15 mouse cellular contexts compared by ENCODE assay signal in the genomic region with DNA sequence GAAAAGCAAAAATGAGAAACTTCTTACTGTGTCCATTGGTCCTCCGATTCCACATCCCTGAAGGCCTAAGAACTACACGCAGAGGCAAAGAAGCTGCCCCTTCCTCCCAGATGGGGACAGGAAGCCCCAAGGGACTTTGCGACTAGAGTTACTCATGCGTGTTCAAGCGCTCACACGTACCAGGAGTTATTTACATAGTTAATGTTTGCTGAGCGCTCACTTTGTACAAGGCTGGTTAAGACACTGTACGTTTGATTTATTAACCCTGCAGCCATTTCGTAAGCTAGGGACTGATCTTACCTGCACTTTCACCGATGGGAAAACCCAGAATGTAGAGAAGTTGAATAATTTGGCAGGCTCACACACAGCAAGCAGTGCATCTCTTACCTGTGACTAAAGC.
DNase-seq lines count a peak whose midpoint lies in the region; ATAC-seq and TF ChIP-seq lines count a peak whose summit lies in the region.
"Had no signal": no experiment of that assay in that cellular context is flagged by ENCODE, and none has a peak within 500 bp of the region (broad histone marks: within the 10 kb centered on the region; RNA-seq: fewer than 3 reads in every experiment).

No protein-coding gene starts in this region.

- no peaks in the 10 kb centered on the region for H3K36me3 ChIP-seq in lung, embryonic 16.5 days (ENCODE audit: control insufficient read depth, insufficient read depth, low read length)
- H3K36me3 ChIP-seq in kidney, postnatal 0 days (ENCODE audit: insufficient read depth, low read length), result no peaks in the 10 kb centered on the region
- H3K36me3 ChIP-seq in liver, postnatal 0 days (replicated peaks; ENCODE audit: insufficient read depth, low read length), result no peaks in the 10 kb centered on the region
- no peaks in the 10 kb centered on the region for H3K36me3 ChIP-seq in heart, embryonic 12.5 days

- H3K4me1 ChIP-seq in lung, embryonic 16.5 days (replicated peaks; ENCODE audit: control insufficient read depth, insufficient read depth, low read length), result peaks cover 9% of the 10 kb centered on the region
- H3K4me1 ChIP-seq in lung, adult 2 months (ENCODE audit: control insufficient read depth, insufficient read depth, low read length), result no peaks in the 10 kb centered on the region
- H3K4me1 ChIP-seq in kidney, postnatal 0 days (replicated peaks; ENCODE audit: insufficient read depth, low read length), result peaks cover 7% of the 10 kb centered on the region
- peaks cover 6% of the 10 kb centered on the region for H3K4me1 ChIP-seq in liver, postnatal 0 days (ENCODE audit: insufficient read depth)
- no peaks in the 10 kb centered on the region for H3K4me1 ChIP-seq in heart, embryonic 12.5 days (replicated peaks)

- TF ChIP-seq POLR2A in lung, adult 2 months (IDR thresholded peaks at IDR 0.05; ENCODE audit: borderline replicate concordance, extremely low read depth, low read depth, low read length), result no peak

- H3K4me3 ChIP-seq in lung, embryonic 16.5 days (ENCODE audit: low read length), result no peak overlapping the region
- H3K4me3 ChIP-seq in lung, adult 2 months (replicated peaks; ENCODE audit: extremely low read depth, low read depth, low read length), result no peak overlapping the region
- H3K4me3 ChIP-seq in kidney, postnatal 0 days (replicated peaks; ENCODE audit: low read depth, low read length), result no peak overlapping the region
- H3K4me3 ChIP-seq in liver, postnatal 0 days (ENCODE audit: low read depth, low read length), result no peak overlapping the region
- H3K4me3 ChIP-seq in heart, embryonic 12.5 days, result no peak overlapping the region
- H3K4me3 ChIP-seq: layer of hippocampus, adult 2 months had no signal

- H3K27ac ChIP-seq in lung, embryonic 16.5 days (ENCODE audit: low read length), result peak overlapping the region; percentile 76
- no peak overlapping the region for H3K27ac ChIP-seq in kidney, postnatal 0 days
- peak overlapping the region; percentile 24; the same call in 1 of the 2 replicates for H3K27ac ChIP-seq in liver, postnatal 0 days (ENCODE audit: low read depth)
- no peak overlapping the region for H3K27ac ChIP-seq in heart, embryonic 12.5 days (ENCODE audit: poor library complexity, severe bottlenecking)
- H3K27ac ChIP-seq: hindbrain, embryonic 14.5 days; layer of hippocampus, adult 2 months had no signal

- ATAC-seq in lung, embryonic 16.5 days (ENCODE audit: low read depth), result peak; percentile 75
- peak; percentile 85 for ATAC-seq in kidney, postnatal 0 days (replicated peaks; ENCODE audit: low FRiP score, low read depth)
- ATAC-seq in liver, postnatal 0 days, result peak; percentile 85
- no peak for ATAC-seq in heart, embryonic 12.5 days (ENCODE audit: insufficient number of reproducible peaks, low FRiP score)
- ATAC-seq: activated CD4-positive, CD25-positive, alpha-beta regulatory T cell, adult 4 months had no signal

- intact Hi-C loops in heart, postnatal 14 days (cut with DNase I), result no loop called here

- no peak for DNase-seq in lung, adult 2 months
- DNase-seq in kidney, adult 18-20 months, result peak; percentile 10
- DNase-seq in kidney, postnatal 0 days (ENCODE audit: low spot score), result peak; percentile 64
- no peak for DNase-seq in liver, postnatal 0 days
- DNase-seq in heart, postnatal 14 days, result no peak
- no peak for DNase-seq in thymus, postnatal 0 days (ENCODE audit: low spot score)
- DNase-seq: adrenal gland, postnatal 36 days; cerebellum, postnatal 14 days; right cerebral cortex, adult 18-20 months; thymus, adult 18-20 months had no signal

- TF ChIP-seq CTCF in lung, adult 2 months (IDR thresholded peaks at IDR 0.05; ENCODE audit: insufficient read depth, low read length), result no peak
- no peak for TF ChIP-seq CTCF in kidney, postnatal 0 days (IDR thresholded peaks at IDR 0.05; ENCODE audit: low read depth)
- no peak for TF ChIP-seq CTCF in liver, postnatal 0 days (IDR thresholded peaks at IDR 0.05; ENCODE audit: low read depth)

- H3K27me3 ChIP-seq in lung, embryonic 16.5 days (ENCODE audit: control insufficient read depth, insufficient read depth, low read depth, low read length), result no peaks in the 10 kb centered on the region
- peaks cover 4% of the 10 kb centered on the region; the same call in 1 of the 2 replicates for H3K27me3 ChIP-seq in kidney, postnatal 0 days (ENCODE audit: insufficient read depth, low read length)
- no peaks in the 10 kb centered on the region for H3K27me3 ChIP-seq in liver, postnatal 0 days (ENCODE audit: insufficient read depth, low read length)
- H3K27me3 ChIP-seq in heart, embryonic 12.5 days (replicated peaks), result no peaks in the 10 kb centered on the region

- WGBS in lung, embryonic 16.5 days, result 54% methylated on average over 10 of the region's 10 CpGs
- 65% methylated on average over 10 of the region's 10 CpGs for WGBS in lung, adult 2 months
- WGBS in kidney, postnatal 0 days, result 40% methylated on average over 10 of the region's 10 CpGs
- WGBS in liver, postnatal 0 days (ENCODE audit: insufficient replicate concordance), result 55% methylated on average over 10 of the region's 10 CpGs
- 87% methylated on average over 10 of the region's 10 CpGs for WGBS in heart, embryonic 12.5 days

- no peak overlapping the region for H3K9ac ChIP-seq in lung, embryonic 16.5 days (ENCODE audit: low read length)
- H3K9ac ChIP-seq in kidney, postnatal 0 days (ENCODE audit: low read depth, low read length), result no peak overlapping the region
- no peak overlapping the region for H3K9ac ChIP-seq in liver, postnatal 0 days (replicated peaks)
- H3K9ac ChIP-seq in heart, embryonic 12.5 days, result no peak overlapping the region
- H3K9ac ChIP-seq: hindbrain, embryonic 14.5 days had no signal

- H3K9me3 ChIP-seq in lung, embryonic 16.5 days (ENCODE audit: control insufficient read depth, low read length), result no peaks in the 10 kb centered on the region
- no peaks in the 10 kb centered on the region for H3K9me3 ChIP-seq in kidney, postnatal 0 days (replicated peaks; ENCODE audit: low read length)
- no peaks in the 10 kb centered on the region for H3K9me3 ChIP-seq in liver, postnatal 0 days (ENCODE audit: low read length)
- no peaks in the 10 kb centered on the region for H3K9me3 ChIP-seq in heart, embryonic 12.5 days (replicated peaks)

- H3K4me2 ChIP-seq in lung, embryonic 16.5 days (ENCODE audit: low read depth, low read length), result no peak overlapping the region
- H3K4me2 ChIP-seq in kidney, postnatal 0 days (ENCODE audit: low read length), result no peak overlapping the region; the same call in 1 of the 2 replicates
- no peak overlapping the region for H3K4me2 ChIP-seq in liver, postnatal 0 days (ENCODE audit: low read depth, low read length)
- H3K4me2 ChIP-seq in heart, embryonic 12.5 days, result no peak overlapping the region
- H3K4me2 ChIP-seq: hindbrain, embryonic 14.5 days had no signal

- TF ChIP-seq EP300 in liver, postnatal 0 days (IDR thresholded peaks at IDR 0.05; ENCODE audit: low read depth), result no peak

Comparison
In these comparisons a context has a peak if more than half of its experiments do, and no peak if none do; other contexts are left out.
1. H3K27ac ChIP-seq: peak in lung, embryonic 16.5 days (single experiment) and liver, postnatal 0 days (single experiment); none in kidney, postnatal 0 days (single experiment) and heart, embryonic 12.5 days (single experiment).
2. DNase-seq: peak in kidney, adult 18-20 months (single experiment) and kidney, postnatal 0 days (single experiment); none in lung, adult 2 months (single experiment), liver, postnatal 0 days (single experiment), heart, postnatal 14 days (0 of 2) and thymus, postnatal 0 days (single experiment).